Mouse (Mus musculus) lung, adult 2 months (tissue): ENCODE measurements around the gene Rgs17.

Experiments
- CTCF ChIP-seq: fragments of 200-500 bp; IDR thresholded peaks from 2 replicates; pipeline ENCODE4 v1.5.1; 2011; ENCODE audit warnings: mild to moderate bottlenecking, low read length, control low read depth; ENCODE audit not compliant: insufficient read depth
- POLR2A ChIP-seq: fragments of 200-500 bp; IDR thresholded peaks from 2 replicates; pipeline ENCODE4 v1.6.1; 2011; ENCODE audit warnings: low read depth, mild to moderate bottlenecking, control low read depth, low read length, borderline replicate concordance; ENCODE audit errors: extremely low read depth

GRCm38 (mm10) chr10:5967655-5968054, 45.5 kb upstream of the Rgs17 start:
- TF ChIP-seq CTCF (no peak), POLR2A (no peak)
